In the genomic region with DNA sequence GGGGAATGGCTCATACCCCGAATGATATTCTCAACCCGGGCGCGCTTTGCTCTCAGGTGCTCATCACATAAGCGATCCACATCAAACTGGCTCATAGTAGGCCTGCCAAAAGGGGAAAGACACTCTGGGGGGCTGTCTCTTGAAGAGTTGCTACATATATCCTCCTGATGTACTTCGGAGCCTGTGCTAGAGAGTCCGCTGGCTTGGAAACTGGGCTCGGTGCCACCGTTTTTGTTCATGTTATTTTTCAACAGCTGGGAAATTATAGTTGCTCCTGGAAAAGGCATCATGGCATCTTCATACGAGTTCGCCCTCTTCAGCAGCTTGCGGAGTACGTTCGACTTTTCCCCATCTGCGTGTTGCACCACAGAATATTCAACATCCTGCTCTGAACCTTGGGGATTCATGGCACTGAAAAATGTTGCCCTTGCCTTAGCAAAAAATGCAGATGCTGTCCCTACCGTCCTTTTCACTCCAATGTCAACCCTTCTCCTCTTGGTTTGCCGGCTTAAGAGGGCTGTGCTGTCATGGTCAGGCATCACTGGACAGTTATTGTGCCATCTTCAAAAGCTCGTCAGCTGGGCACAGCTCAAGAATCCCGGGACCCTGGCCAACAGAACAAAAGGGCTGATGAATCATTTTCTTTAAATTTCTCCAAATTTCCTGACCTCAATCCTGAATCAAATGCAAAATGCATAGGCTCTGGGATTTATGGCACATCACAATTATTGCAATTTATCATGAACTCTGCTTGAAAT, we compare ENCODE assay signal across 8 mouse cellular contexts. TPM values are rescaled to one million over a fixed set of nuclear protein-coding genes. Genes with fewer than 3 reads are reported as not detected.
DNase-seq lines count a peak whose midpoint lies in the region; ATAC-seq and TF ChIP-seq lines count a peak whose summit lies in the region.
"Had no signal": no experiment of that assay in that cellular context is flagged by ENCODE, and none has a peak within 500 bp of the region (broad histone marks: within the 10 kb centered on the region; RNA-seq: fewer than 3 reads in every experiment).

No protein-coding gene starts in this region.

- H3K4me3 ChIP-seq in hindbrain, embryonic 13.5 days, result no peak overlapping the region
- H3K4me3 ChIP-seq in hindbrain, embryonic 11.5 days (ENCODE audit: low read depth, low read length), result no peak overlapping the region
- H3K4me3 ChIP-seq in stomach, embryonic 15.5 days (replicated peaks), result no peak overlapping the region
- no peak overlapping the region for H3K4me3 ChIP-seq in stomach, postnatal 0 days (ENCODE audit: low read depth, low read length)

- H3K9me3 ChIP-seq in hindbrain, embryonic 13.5 days, result no peaks in the 10 kb centered on the region
- no peaks in the 10 kb centered on the region for H3K9me3 ChIP-seq in hindbrain, embryonic 11.5 days (ENCODE audit: control insufficient read depth, low read length)
- H3K9me3 ChIP-seq in stomach, embryonic 15.5 days, result no peaks in the 10 kb centered on the region
- H3K9me3 ChIP-seq in stomach, postnatal 0 days (ENCODE audit: control insufficient read depth, low read length), result no peaks in the 10 kb centered on the region

- TF ChIP-seq CTCF in stomach, postnatal 0 days (IDR thresholded peaks at IDR 0.05; ENCODE audit: low read depth), result no peak

- H3K27ac ChIP-seq in hindbrain, embryonic 13.5 days, result peak overlapping the region; percentile 26; the same call in 1 of the 2 replicates
- no peak overlapping the region for H3K27ac ChIP-seq in hindbrain, embryonic 11.5 days (ENCODE audit: low read depth, low read length)
- H3K27ac ChIP-seq in stomach, embryonic 15.5 days, result no peak overlapping the region
- H3K27ac ChIP-seq in stomach, postnatal 0 days (replicated peaks), result no peak overlapping the region

- peaks cover 30% of the 10 kb centered on the region for H3K4me1 ChIP-seq in hindbrain, embryonic 13.5 days (replicated peaks)
- no peaks in the 10 kb centered on the region for H3K4me1 ChIP-seq in hindbrain, embryonic 11.5 days (replicated peaks; ENCODE audit: control insufficient read depth, insufficient read depth, low read length)
- 0 out of 2 replicates have a peak, but pooled peaks cover 6% of the 10 kb centered on the region for H3K4me1 ChIP-seq in stomach, embryonic 15.5 days
- no peaks in the 10 kb centered on the region for H3K4me1 ChIP-seq in stomach, postnatal 0 days (replicated peaks; ENCODE audit: control insufficient read depth, insufficient read depth)

- 0 out of 2 replicates have a peak, but pooled peaks cover 7% of the 10 kb centered on the region for H3K36me3 ChIP-seq in hindbrain, embryonic 13.5 days
- H3K36me3 ChIP-seq in hindbrain, embryonic 11.5 days (ENCODE audit: control insufficient read depth, insufficient read depth, low read length), result no peaks in the 10 kb centered on the region
- H3K36me3 ChIP-seq in stomach, embryonic 15.5 days, result no peaks in the 10 kb centered on the region
- no peaks in the 10 kb centered on the region for H3K36me3 ChIP-seq in stomach, postnatal 0 days (ENCODE audit: control insufficient read depth, insufficient read depth, low read length)
- H3K36me3 ChIP-seq: G1E had no signal

- no peak for TF ChIP-seq EP300 in stomach, postnatal 0 days (optimal IDR thresholded peaks at IDR 0.05)

- no peak for DNase-seq in hindbrain, embryonic 11.5 days (ENCODE audit: low spot score)
- DNase-seq in stomach, postnatal 0 days (ENCODE audit: low spot score), result no peak
- DNase-seq in cerebellum, postnatal 25 days, result peak; percentile 74 to 86
- DNase-seq in kidney, postnatal 10 days, result no peak
- no peak for DNase-seq in embryo, embryonic 10.5 days (ENCODE audit: low spot score)

- WGBS in hindbrain, embryonic 13.5 days, result 69% methylated on average over 19 of the region's 19 CpGs
- 73% methylated on average over 19 of the region's 19 CpGs for WGBS in hindbrain, embryonic 11.5 days
- 71% methylated on average over 19 of the region's 19 CpGs for WGBS in stomach, embryonic 15.5 days
- 64% methylated on average over 19 of the region's 19 CpGs for WGBS in stomach, postnatal 0 days

- H3K9ac ChIP-seq in hindbrain, embryonic 13.5 days, result no peak overlapping the region
- H3K9ac ChIP-seq in hindbrain, embryonic 11.5 days (ENCODE audit: low read depth, low read length), result no peak overlapping the region
- H3K9ac ChIP-seq in stomach, embryonic 15.5 days, result no peak overlapping the region
- H3K9ac ChIP-seq in stomach, postnatal 0 days (ENCODE audit: low read length), result no peak overlapping the region

- H3K4me2 ChIP-seq in hindbrain, embryonic 13.5 days, result no peak overlapping the region
- no peak overlapping the region for H3K4me2 ChIP-seq in hindbrain, embryonic 11.5 days (replicated peaks; ENCODE audit: low read depth, low read length)
- 0 out of 2 replicates have a peak overlapping the region, but pooled peaks have one; percentile 13 for H3K4me2 ChIP-seq in stomach, embryonic 15.5 days
- H3K4me2 ChIP-seq in stomach, postnatal 0 days (replicated peaks; ENCODE audit: low read depth), result no peak overlapping the region; the same call in 1 of the 2 replicates

- ATAC-seq in hindbrain, embryonic 13.5 days (ENCODE audit: low FRiP score), result no peak
- no peak for ATAC-seq in hindbrain, embryonic 11.5 days (ENCODE audit: low FRiP score)
- no peak for ATAC-seq in stomach, embryonic 15.5 days (ENCODE audit: insufficient read depth, low FRiP score, low read depth)
- ATAC-seq in stomach, postnatal 0 days (ENCODE audit: low FRiP score, low TSS enrichment), result no peak

- no peaks in the 10 kb centered on the region for H3K27me3 ChIP-seq in hindbrain, embryonic 13.5 days
- no peaks in the 10 kb centered on the region for H3K27me3 ChIP-seq in hindbrain, embryonic 11.5 days (ENCODE audit: control insufficient read depth, insufficient read depth, low read length)
- H3K27me3 ChIP-seq in stomach, embryonic 15.5 days (replicated peaks), result peaks cover 5% of the 10 kb centered on the region; the same call in 1 of the 2 replicates
- no peaks in the 10 kb centered on the region for H3K27me3 ChIP-seq in stomach, postnatal 0 days (ENCODE audit: control insufficient read depth, insufficient read depth, low read length)

RNA-seq across cellular contexts. Expression of gene Prox1, which starts 8.6 kb away (rescaled TPM):
- 7.8 and 8.8 TPM in 2 replicates for polyA plus RNA-seq in hindbrain, embryonic 13.5 days (2015; fragmentation: Nextera tagmentation; extraction: Ambion mirVana)
- polyA plus RNA-seq in hindbrain, embryonic 11.5 days (2014; fragmentation: Nextera tagmentation; extraction: Ambion mirVana), result 8.5 and 9.0 TPM in 2 replicates
- polyA plus RNA-seq in stomach, embryonic 15.5 days (2015; fragmentation: Nextera tagmentation; extraction: Ambion mirVana), result 3.0 and 3.9 TPM in 2 replicates
- polyA plus RNA-seq in stomach, postnatal 0 days (2015; fragmentation: Nextera tagmentation; extraction: Ambion mirVana), result 0.40 and 0.54 TPM in 2 replicates
- polyA plus RNA-seq: G1E had no signal

Comparison
In these comparisons a context has a peak if more than half of its experiments do, and no peak if none do; other contexts are left out.
1. DNase-seq: peak in cerebellum, postnatal 25 days (2 of 2); none in hindbrain, embryonic 11.5 days (single experiment), stomach, postnatal 0 days (single experiment), kidney, postnatal 10 days (single experiment) and embryo, embryonic 10.5 days (single experiment).